Mouse (Mus musculus): Measurements from ENCODE around the gene Adora1.

- no peak for TF ChIP-seq GATA1 (IDR thresholded peaks at IDR 0.05; ENCODE audit: borderline replicate concordance, low read length)
- no peak for TF ChIP-seq FLI1 (IDR thresholded peaks at IDR 0.05; ENCODE audit: low read length)
Measured at GRCm38 (mm10) chr1:134280174-134280573, 44.9 kb upstream of the Adora1 start.
